Mouse (Mus musculus) forebrain, postnatal 0 days (tissue): ENCODE measurements around the gene Slc37a1. TPM values are rescaled to one million over a fixed set of nuclear protein-coding genes. Genes with fewer than 3 reads are reported as not detected.

ENCODE experiments used
- ATAC-seq: fragments of 200-750 bp; cut with Nextera tagmentation; 2 replicates; pipeline ENCODE4 v1.8.0; 2017; ENCODE audit warnings: mild to moderate bottlenecking, moderate library complexity
- DNase-seq: peaks from one replicate; pipeline ENCODE4 v3.0.0-alpha.2; 2015
- H3K27ac ChIP-seq: fragments of 300-500 bp; sonication (generic); 2 replicates; pipeline ENCODE4 v1.5.1; 2014; ENCODE audit warnings: low read depth, mild to moderate bottlenecking, antibody characterized with exemption, low read length, moderate library complexity, mixed read lengths
- H3K27me3 ChIP-seq: fragments of 300-500 bp; sonication (generic); 2 replicates; pipeline ENCODE4 v1.6.1; 2014; ENCODE audit warnings: mild to moderate bottlenecking, low read length, mixed read lengths; ENCODE audit not compliant: insufficient read depth
- H3K36me3 ChIP-seq: fragments of 300-500 bp; sonication (generic); 2 replicates; pipeline ENCODE4 v1.6.1; 2014; ENCODE audit warnings: mild to moderate bottlenecking, moderate library complexity; ENCODE audit not compliant: insufficient read depth
- H3K4me1 ChIP-seq: fragments of 300-500 bp; sonication (generic); 2 replicates; pipeline ENCODE4 v1.6.1; 2014; ENCODE audit warnings: antibody characterized with exemption; ENCODE audit not compliant: insufficient read depth
- H3K4me2 ChIP-seq: fragments of 300-500 bp; sonication (generic); 2 replicates; pipeline ENCODE4 v1.6.1; 2014; ENCODE audit warnings: low read depth, mild to moderate bottlenecking, moderate library complexity
- H3K4me3 ChIP-seq: fragments of 300-500 bp; sonication (generic); 2 replicates; pipeline ENCODE4 v1.5.1; 2014; ENCODE audit warnings: low read depth, low read length, mixed read lengths
- H3K9ac ChIP-seq: fragments of 300-500 bp; sonication (generic); 2 replicates; pipeline ENCODE4 v1.6.1; 2014; ENCODE audit warnings: mild to moderate bottlenecking
- H3K9me3 ChIP-seq: fragments of 300-500 bp; sonication (generic); 2 replicates; pipeline ENCODE4 v1.6.1; 2016; ENCODE audit warnings: low read length
- CTCF ChIP-seq: sonication (generic); IDR thresholded peaks from 2 replicates; pipeline ENCODE4 v1.5.1; 2016; ENCODE audit warnings: antibody characterized with exemption, control low read depth, low read depth
- WGBS: fragments of 180-500 bp; shearing (Covaris S2); extraction: QIAGEN DNeasy Blood & Tissue Kit; methylation state at CpG from one replicate; pipeline ENCODE4 v1.1.7; 2014; 5-methylcytosine and 5-hydroxymethylcytosine counted together
- polyA plus RNA-seq: library from polyadenylated mRNA; unstranded; fragments of >200 nt; fragmentation: Nextera tagmentation; extraction: Ambion mirVana; gene quantifications from 2 replicates; pipeline ENCODE4 v1.2.1, GENCODE M21; 2015
- total RNA-seq: library from RNA; depleted of rRNA; stranded (reverse); fragments of >200 nt; gene quantifications from 2 replicates; pipeline ENCODE4 v1.2.3, GENCODE M21; 2014

The Slc37a1 gene
- total and polyA plus RNA-seq, 2 experiments from 2014 or later, result 6.7 to 10.0 TPM

GRCm38 (mm10) chr17:31290311-31290710 lies 3.7 kb downstream of the Slc37a1 start:
- ATAC-seq (no peak), DNase-seq (no peak)
- Histone ChIP-seq H3K36me3 (no peaks in the 10 kb centered on the region), H3K4me2 (no peak overlapping the region), H3K4me3 (no peak overlapping the region), H3K9ac (no peak overlapping the region), H3K27ac (no peak overlapping the region), H3K4me1 (0 out of 2 replicates have a peak, but pooled peaks cover 1% of the 10 kb centered on the region), H3K27me3 (no peaks in the 10 kb centered on the region), H3K9me3 (no peaks in the 10 kb centered on the region)
- no peak for TF ChIP-seq CTCF

- DNase-seq, result no peak
- Histone ChIP-seq H3K4me1 (peaks cover 7% of the 10 kb centered on the region; the same call in 1 of the 2 replicates), H3K4me3 (no peak overlapping the region), H3K9me3 (no peaks in the 10 kb centered on the region), H3K36me3 (no peaks in the 10 kb centered on the region), H3K9ac (no peak overlapping the region), H3K4me2 (no peak overlapping the region), H3K27ac (no peak overlapping the region), H3K27me3 (no peaks in the 10 kb centered on the region)
- ATAC-seq, result no peak
- no peak for TF ChIP-seq CTCF
- WGBS, result 79% methylated on average over 6 of the region's 6 CpGs
These were observed 4.3 kb downstream of the Slc37a1 start for GRCm38 (mm10) chr17:31290859-31291258.

GRCm38 (mm10) chr17:31294363-31295214 lies 8.0 kb downstream of the Slc37a1 start:
- DNase-seq (no peak), ATAC-seq (no peak)
- Histone ChIP-seq H3K27ac (no peak overlapping the region), H3K9ac (no peak overlapping the region), H3K27me3 (no peaks in the 10 kb centered on the region), H3K4me1 (peaks cover 20% of the 10 kb centered on the region), H3K9me3 (no peaks in the 10 kb centered on the region), H3K4me2 (no peak overlapping the region), H3K36me3 (no peaks in the 10 kb centered on the region), H3K4me3 (no peak overlapping the region)
- WGBS, result 87% methylated on average over 15 of the region's 15 CpGs
- 0 out of 2 replicates have a peak, but pooled peaks have one; percentile 18 for TF ChIP-seq CTCF

GRCm38 (mm10) chr17:31295215-31295891 lies 8.8 kb downstream of the Slc37a1 start:
- Histone ChIP-seq H3K27ac (peak overlapping the region; percentile 81; the same call in 1 of the 2 replicates), H3K4me2 (peak overlapping the region; percentile 88), H3K27me3 (no peaks in the 10 kb centered on the region), H3K9ac (peak overlapping the region; percentile 67), H3K36me3 (no peaks in the 10 kb centered on the region), H3K4me1 (peaks cover 20% of the 10 kb centered on the region), H3K4me3 (peak overlapping the region; percentile 65), H3K9me3 (no peaks in the 10 kb centered on the region)
- ATAC-seq, result peak; percentile 70
- TF ChIP-seq CTCF, result peak; percentile 69
- WGBS, result 18% methylated on average over 25 of the region's 25 CpGs
- DNase-seq, result peak; percentile 70

DNA sequence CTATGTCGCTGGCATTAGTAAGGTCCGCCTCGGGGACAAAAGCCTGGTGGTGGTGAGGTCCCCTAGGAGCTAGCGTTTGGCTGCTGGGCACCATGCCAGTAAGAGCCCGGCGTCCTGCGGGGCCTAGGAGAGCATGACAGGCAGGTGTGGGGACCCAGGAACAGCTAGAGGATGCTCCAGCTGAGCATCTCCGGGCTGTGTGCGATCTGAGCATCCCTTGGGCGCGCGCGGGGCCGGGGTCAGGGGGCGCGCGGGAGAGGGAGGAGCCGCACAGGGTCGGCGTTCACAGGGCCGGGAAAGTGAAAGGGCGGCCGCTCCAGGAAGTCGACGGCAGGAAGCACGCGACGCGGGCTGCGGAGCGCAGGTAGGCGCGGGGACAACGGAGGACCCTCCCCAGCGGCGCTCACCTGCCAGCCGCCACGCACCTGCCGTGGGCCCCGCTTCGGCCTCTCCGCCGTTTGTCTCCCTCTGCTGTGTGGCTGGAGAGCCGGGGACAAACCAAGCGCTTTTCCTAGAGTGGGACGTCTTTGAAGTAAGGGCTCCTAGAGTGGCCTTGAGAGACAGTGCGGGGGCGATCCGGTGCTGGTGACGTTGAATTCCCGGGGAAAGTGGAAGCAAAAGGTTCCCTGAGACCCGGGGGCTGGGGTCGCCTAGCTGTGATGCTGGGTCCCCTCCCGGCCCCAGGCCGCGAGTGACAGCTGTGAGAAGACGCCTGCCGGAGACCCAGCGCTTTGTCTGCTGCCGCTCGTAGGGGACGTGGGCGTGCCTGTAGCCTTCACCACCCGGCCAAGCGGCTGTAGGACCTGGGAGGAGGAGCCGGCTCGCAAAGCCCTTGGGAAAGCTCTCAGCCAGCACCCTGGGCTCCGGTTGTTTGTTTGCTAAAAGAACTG lies 9.5 kb downstream of the Slc37a1 start:
- Histone ChIP-seq H3K9ac (peak overlapping the region; percentile 67), H3K27ac (peak overlapping the region; percentile 81), H3K4me1 (peaks cover 20% of the 10 kb centered on the region), H3K27me3 (no peaks in the 10 kb centered on the region), H3K4me2 (peak overlapping the region; percentile 88), H3K9me3 (no peaks in the 10 kb centered on the region), H3K4me3 (peak overlapping the region; percentile 65), H3K36me3 (no peaks in the 10 kb centered on the region)
- 5% methylated on average over 67 of the region's 68 CpGs for WGBS
- TF ChIP-seq CTCF, result peak; percentile 9; the same call in 1 of the 2 replicates
- DNase-seq, result peak; percentile 77
- ATAC-seq, result peak; percentile 80

GRCm38 (mm10) chr17:31297521-31297939 lies 10.9 kb downstream of the Slc37a1 start:
- no peak for TF ChIP-seq CTCF
- Histone ChIP-seq H3K4me3 (peak overlapping the region; percentile 65), H3K4me1 (peaks cover 20% of the 10 kb centered on the region), H3K9ac (no peak overlapping the region), H3K36me3 (no peaks in the 10 kb centered on the region), H3K9me3 (no peaks in the 10 kb centered on the region), H3K27ac (no peak overlapping the region), H3K4me2 (peak overlapping the region; percentile 88), H3K27me3 (no peaks in the 10 kb centered on the region)
- WGBS, result 8% methylated on average over 7 of the region's 7 CpGs
- ATAC-seq (no peak), DNase-seq (peak; percentile 50)
